In genomic region chr14:118922251-118922650, GRCm38 (mm10) we compare ENCODE assay signal across 8 mouse cellular contexts. TPM values are rescaled to one million over a fixed set of nuclear protein-coding genes. Genes with fewer than 3 reads are reported as not detected.
DNase-seq lines count a peak whose midpoint lies in the region; ATAC-seq lines count a peak whose summit lies in the region.

No protein-coding gene starts in this region.

- intact Hi-C loops in left cerebral cortex, postnatal 4 days (cut with DNase I) = no loop called here

- no peaks in the 10 kb centered on the region; the same call in 1 of the 2 replicates for H3K36me3 ChIP-seq in lung, embryonic 15.5 days
- peaks cover 43% of the 10 kb centered on the region for H3K36me3 ChIP-seq in forebrain, embryonic 10.5 days (replicated peaks)
- H3K36me3 ChIP-seq in intestine, embryonic 16.5 days (ENCODE audit: control insufficient read depth, insufficient read depth, low read length) = no peaks in the 10 kb centered on the region
- peaks cover 20% of the 10 kb centered on the region for H3K36me3 ChIP-seq in neural tube, embryonic 13.5 days

- no peak overlapping the region for H3K27ac ChIP-seq in lung, embryonic 15.5 days
- H3K27ac ChIP-seq in forebrain, embryonic 10.5 days = peak overlapping the region; percentile 53; the same call in 1 of the 2 replicates
- no peak overlapping the region for H3K27ac ChIP-seq in intestine, embryonic 16.5 days (ENCODE audit: low read length)
- no peak overlapping the region for H3K27ac ChIP-seq in neural tube, embryonic 13.5 days (replicated peaks)

- peaks cover 46% of the 10 kb centered on the region for H3K4me1 ChIP-seq in lung, embryonic 15.5 days
- peaks cover 44% of the 10 kb centered on the region for H3K4me1 ChIP-seq in forebrain, embryonic 10.5 days
- peaks cover 27% of the 10 kb centered on the region for H3K4me1 ChIP-seq in intestine, embryonic 16.5 days (ENCODE audit: control insufficient read depth, insufficient read depth, low read length)
- H3K4me1 ChIP-seq in neural tube, embryonic 13.5 days (replicated peaks) = peaks cover 56% of the 10 kb centered on the region

- H3K27me3 ChIP-seq in lung, embryonic 15.5 days = peaks cover 8% of the 10 kb centered on the region; the same call in 1 of the 2 replicates
- H3K27me3 ChIP-seq in forebrain, embryonic 10.5 days (ENCODE audit: poor library complexity, severe bottlenecking) = peaks cover 60% of the 10 kb centered on the region
- H3K27me3 ChIP-seq in intestine, embryonic 16.5 days (replicated peaks; ENCODE audit: control insufficient read depth, insufficient read depth, low read length) = peaks cover 12% of the 10 kb centered on the region
- 0 out of 2 replicates have a peak, but pooled peaks cover 8% of the 10 kb centered on the region for H3K27me3 ChIP-seq in neural tube, embryonic 13.5 days

- ATAC-seq in lung, embryonic 15.5 days (ENCODE audit: borderline replicate concordance, extremely low read depth, low FRiP score, low TSS enrichment) = no peak
- peak; percentile 2; the same call in 1 of the 2 replicates for ATAC-seq in intestine, embryonic 16.5 days
- ATAC-seq in neural tube, embryonic 13.5 days (ENCODE audit: low read depth) = no peak

- H3K4me2 ChIP-seq in lung, embryonic 15.5 days = peak overlapping the region; percentile 92
- peak overlapping the region; percentile 88 for H3K4me2 ChIP-seq in intestine, embryonic 16.5 days (ENCODE audit: low read depth, low read length)
- peak overlapping the region; percentile 96 for H3K4me2 ChIP-seq in neural tube, embryonic 13.5 days

- H3K4me3 ChIP-seq in lung, embryonic 15.5 days = peak overlapping the region; percentile 32
- peak overlapping the region; percentile 75 for H3K4me3 ChIP-seq in forebrain, embryonic 10.5 days
- peak overlapping the region; percentile 48 for H3K4me3 ChIP-seq in intestine, embryonic 16.5 days (ENCODE audit: low read length)
- peak overlapping the region; percentile 79 for H3K4me3 ChIP-seq in neural tube, embryonic 13.5 days

- 20% methylated on average over 22 of the region's 22 CpGs for whole genome bisulfite sequencing in lung, embryonic 15.5 days
- 19% methylated on average over 22 of the region's 22 CpGs for WGBS in forebrain, embryonic 10.5 days
- 28% methylated on average over 22 of the region's 22 CpGs for WGBS in intestine, embryonic 16.5 days
- 20% methylated on average over 22 of the region's 22 CpGs for WGBS in neural tube, embryonic 13.5 days

- H3K9me3 ChIP-seq in lung, embryonic 15.5 days = no peaks in the 10 kb centered on the region
- no peaks in the 10 kb centered on the region for H3K9me3 ChIP-seq in forebrain, embryonic 10.5 days
- no peaks in the 10 kb centered on the region for H3K9me3 ChIP-seq in intestine, embryonic 16.5 days (ENCODE audit: control insufficient read depth, low read length)
- no peaks in the 10 kb centered on the region for H3K9me3 ChIP-seq in neural tube, embryonic 13.5 days

- DNase-seq in lung, postnatal 4 days = no peak
- no peak for DNase-seq in forebrain, embryonic 10.5 days (ENCODE audit: extremely low spot score, low spot score)
- DNase-seq in MN1 (ENCODE audit: low spot score) = no peak
- no peak for DNase-seq in left cerebral cortex, postnatal 4 days
- DNase-seq in ovary, postnatal 14 days (ENCODE audit: low spot score) = no peak

- peak overlapping the region; percentile 10; the same call in 1 of the 2 replicates for H3K9ac ChIP-seq in lung, embryonic 15.5 days
- H3K9ac ChIP-seq in intestine, embryonic 16.5 days (ENCODE audit: low read depth, low read length) = peak overlapping the region; percentile 62
- H3K9ac ChIP-seq in neural tube, embryonic 13.5 days = peak overlapping the region; percentile 77

RNA-seq across cellular contexts. Expression of gene Dzip1, which starts 3.0 kb away (rescaled TPM):
- polyA plus RNA-seq in lung, embryonic 15.5 days (2015; fragmentation: Nextera tagmentation; extraction: Ambion mirVana) = 16.7 and 18.2 TPM in 2 replicates
- 13.0 and 13.9 TPM in 2 replicates for polyA plus RNA-seq in forebrain, embryonic 10.5 days (2016; fragmentation: Nextera tagmentation; extraction: Ambion mirVana)
- 5.9 and 6.8 TPM in 2 replicates for polyA plus RNA-seq in intestine, embryonic 16.5 days (2015; fragmentation: Nextera tagmentation; extraction: Ambion mirVana)
- 53.2 and 57.0 TPM in 2 replicates for polyA plus RNA-seq in neural tube, embryonic 13.5 days (2015; fragmentation: Nextera tagmentation; extraction: Ambion mirVana)
- total RNA-seq in left cerebral cortex, postnatal 4 days (2021) = 100 to 1,000 TPM; 180 to 196 TPM

RNA-seq across cellular contexts. Expression of gene Dnajc3, which starts 15.5 kb away (rescaled TPM):
- polyA plus RNA-seq in lung, embryonic 15.5 days (2015; fragmentation: Nextera tagmentation; extraction: Ambion mirVana) = 58.6 and 60.4 TPM in 2 replicates
- polyA plus RNA-seq in forebrain, embryonic 10.5 days (2016; fragmentation: Nextera tagmentation; extraction: Ambion mirVana) = 28.4 and 32.2 TPM in 2 replicates
- 47.0 and 51.6 TPM in 2 replicates for polyA plus RNA-seq in intestine, embryonic 16.5 days (2015; fragmentation: Nextera tagmentation; extraction: Ambion mirVana)
- polyA plus RNA-seq in neural tube, embryonic 13.5 days (2015; fragmentation: Nextera tagmentation; extraction: Ambion mirVana) = 21.8 and 27.7 TPM in 2 replicates
- total RNA-seq in left cerebral cortex, postnatal 4 days (2021) = 10 to 100 TPM; 22.5 to 25.5 TPM

Comparison
In these comparisons a context has a peak if more than half of its experiments do, and no peak if none do; other contexts are left out.
1. H3K9ac ChIP-seq: peak in every context shown above with its lines; median percentile 77 in neural tube, embryonic 13.5 days; 62 in intestine, embryonic 16.5 days; 10 in lung, embryonic 15.5 days.